Mouse (Mus musculus) limb, embryonic 14.5 days (tissue): Measurements from ENCODE around the gene D630036H23Rik. TPM values are rescaled to one million over a fixed set of nuclear protein-coding genes. Genes with fewer than 3 reads are reported as not detected.

ENCODE experiments used
- ATAC-seq: fragments of 200-750 bp; cut with Nextera tagmentation; 2 replicates; pipeline ENCODE4 v1.8.0; 2017; ENCODE audit warnings: low read depth, moderate number of reproducible peaks, moderate TSS enrichment; ENCODE audit not compliant: low FRiP score
- DNase-seq: peaks from one replicate; pipeline ENCODE4 v3.0.0-alpha.2; 2015; ENCODE audit warnings: low spot score
- H3K27ac ChIP-seq: fragments of 300-500 bp; sonication (generic); replicated peaks from 2 replicates; pipeline ENCODE4 v1.5.1; 2014; ENCODE audit warnings: low read depth, mild to moderate bottlenecking, low read length, moderate library complexity, mixed read lengths
- H3K27me3 ChIP-seq: fragments of 300-500 bp; sonication (generic); 2 replicates; pipeline ENCODE4 v1.6.1; 2014; ENCODE audit warnings: low read length, mixed read lengths; ENCODE audit not compliant: control insufficient read depth, insufficient read depth
- H3K36me3 ChIP-seq: fragments of 300-500 bp; sonication (generic); 2 replicates; pipeline ENCODE4 v1.6.1; 2014; ENCODE audit warnings: mild to moderate bottlenecking, low read length, moderate library complexity, mixed read lengths; ENCODE audit not compliant: control insufficient read depth, insufficient read depth
- H3K4me1 ChIP-seq: fragments of 300-500 bp; sonication (generic); 2 replicates; pipeline ENCODE4 v1.6.1; 2014; ENCODE audit warnings: antibody characterized with exemption, low read length, mixed read lengths; ENCODE audit not compliant: control insufficient read depth, insufficient read depth
- H3K4me2 ChIP-seq: fragments of 300-500 bp; sonication (generic); replicated peaks from 2 replicates; pipeline ENCODE4 v1.6.1; 2014; ENCODE audit warnings: low read depth, mild to moderate bottlenecking, low read length, moderate library complexity; ENCODE audit not compliant: severe bottlenecking
- H3K4me3 ChIP-seq: fragments of 300-500 bp; sonication (generic); replicated peaks from 2 replicates; pipeline ENCODE4 v1.5.1; 2014; ENCODE audit warnings: low read length
- H3K9ac ChIP-seq: fragments of 300-500 bp; sonication (generic); 2 replicates; pipeline ENCODE4 v1.6.1; 2014; ENCODE audit warnings: mild to moderate bottlenecking, low read depth, low read length, moderate library complexity; ENCODE audit not compliant: severe bottlenecking
- H3K9me3 ChIP-seq: fragments of 300-500 bp; sonication (generic); 2 replicates; pipeline ENCODE4 v1.6.1; 2016; ENCODE audit warnings: low read length; ENCODE audit not compliant: control insufficient read depth
- POLR2A ChIP-seq: fragments of 200-500 bp; IDR thresholded peaks from 2 replicates; pipeline ENCODE4 v1.8.0; 2012; ENCODE audit warnings: inconsistent platforms, mild to moderate bottlenecking, moderate library complexity, borderline replicate concordance; ENCODE audit not compliant: insufficient read depth, insufficient read length; ENCODE audit errors: extremely low read depth
- WGBS: fragments of 180-500 bp; shearing (Covaris S2); extraction: QIAGEN DNeasy Blood & Tissue Kit; methylation state at CpG from one replicate; pipeline ENCODE4 v1.1.7; 2014; 5-methylcytosine and 5-hydroxymethylcytosine counted together
- polyA plus RNA-seq, 2 experiments: library from polyadenylated mRNA; depleted of rRNA in 1 of 2; stranded (reverse) in 1 of 2; unstranded in 1 of 2; fragments of >200 nt; fragmentation: Nextera tagmentation in 1 of 2; extraction: Ambion mirVana in 1 of 2; gene quantifications; 2 replicates each; pipeline versions ENCODE4 v1.2.1 to v1.2.3; 2012 to 2014

The D630036H23Rik gene
- polyA plus RNA-seq, 2 experiments, result 0.99 to 1.6 TPM

- Histone ChIP-seq H3K4me1 (no peaks in the 10 kb centered on the region), H3K9me3 (no peaks in the 10 kb centered on the region), H3K4me3 (no peak overlapping the region), H3K4me2 (no peak overlapping the region), H3K27ac (no peak overlapping the region), H3K27me3 (no peaks in the 10 kb centered on the region), H3K9ac (no peak overlapping the region), H3K36me3 (no peaks in the 10 kb centered on the region)
- ATAC-seq (no peak), DNase-seq (no peak)
- WGBS, result 45% methylated on average over 4 of the region's 4 CpGs
- TF ChIP-seq POLR2A, result no peak
Measured at GRCm38 (mm10) chr12:36373237-36373998, 8.6 kb downstream of the D630036H23Rik start.

- WGBS, result 87% methylated on average over 4 of the region's 4 CpGs
- Histone ChIP-seq H3K27me3 (no peaks in the 10 kb centered on the region), H3K9me3 (no peaks in the 10 kb centered on the region), H3K4me2 (no peak overlapping the region), H3K27ac (no peak overlapping the region), H3K4me1 (no peaks in the 10 kb centered on the region), H3K36me3 (no peaks in the 10 kb centered on the region), H3K4me3 (no peak overlapping the region), H3K9ac (no peak overlapping the region)
- no peak for ATAC-seq
- DNase-seq, result no peak
- TF ChIP-seq POLR2A, result no peak
Measured at GRCm38 (mm10) chr12:36364013-36364412, 18.0 kb downstream of the D630036H23Rik start.

- Histone ChIP-seq H3K4me1 (no peaks in the 10 kb centered on the region), H3K36me3 (no peaks in the 10 kb centered on the region), H3K27ac (no peak overlapping the region), H3K9me3 (no peaks in the 10 kb centered on the region), H3K4me3 (no peak overlapping the region), H3K4me2 (no peak overlapping the region), H3K27me3 (no peaks in the 10 kb centered on the region), H3K9ac (no peak overlapping the region)
- DNase-seq, result no peak
- WGBS, result 89% methylated on average over 5 of the region's 5 CpGs
- ATAC-seq, result no peak
- TF ChIP-seq POLR2A, result no peak
Measured at GRCm38 (mm10) chr12:36360693-36361092, 21.3 kb downstream of the D630036H23Rik start.

GRCm38 (mm10) chr12:36360064-36360463, 21.9 kb downstream of the D630036H23Rik start:
- DNase-seq (no peak), ATAC-seq (no peak)
- Histone ChIP-seq H3K4me1 (no peaks in the 10 kb centered on the region), H3K36me3 (no peaks in the 10 kb centered on the region), H3K4me3 (no peak overlapping the region), H3K9me3 (no peaks in the 10 kb centered on the region), H3K9ac (no peak overlapping the region), H3K27ac (no peak overlapping the region), H3K4me2 (no peak overlapping the region), H3K27me3 (no peaks in the 10 kb centered on the region)
- no peak for TF ChIP-seq POLR2A
- 80% methylated on average over 3 of the region's 3 CpGs for WGBS

GRCm38 (mm10) chr12:36344131-36344530, 37.9 kb downstream of the D630036H23Rik start:
- DNase-seq, result no peak
- Histone ChIP-seq H3K9me3 (no peaks in the 10 kb centered on the region), H3K9ac (no peak overlapping the region), H3K27me3 (no peaks in the 10 kb centered on the region), H3K4me3 (no peak overlapping the region), H3K4me1 (no peaks in the 10 kb centered on the region), H3K36me3 (no peaks in the 10 kb centered on the region), H3K4me2 (no peak overlapping the region), H3K27ac (no peak overlapping the region)
- 71% methylated on average over 4 of the region's 4 CpGs for WGBS
- no peak for ATAC-seq
- no peak for TF ChIP-seq POLR2A
